Mouse (Mus musculus) midbrain, embryonic 11.5 days (tissue): ENCODE measurements around the gene Erbb2. TPM values are rescaled to one million over a fixed set of nuclear protein-coding genes. Genes with fewer than 3 reads are reported as not detected.
A peak's percentile ranks its signal among the peaks of the same experiment; 100 is the strongest.

Source experiments
- ATAC-seq: fragments of 200-750 bp; cut with Nextera tagmentation; 2 replicates; pipeline ENCODE4 v1.8.0; 2017; ENCODE audit warnings: moderate TSS enrichment, moderate library complexity; ENCODE audit not compliant: low FRiP score
- DNase-seq: peaks from one replicate; pipeline ENCODE4 v3.0.0; 2015; ENCODE audit warnings: low spot score; ENCODE audit errors: missing footprints
- H3K27ac ChIP-seq: fragments of 300-500 bp; sonication (generic); 2 replicates; pipeline ENCODE4 v1.5.1; 2014; ENCODE audit warnings: low read depth, low read length
- H3K27me3 ChIP-seq: fragments of 300-500 bp; sonication (generic); 2 replicates; pipeline ENCODE4 v1.6.1; 2014; ENCODE audit warnings: mild to moderate bottlenecking, low read length, moderate library complexity, mixed read lengths; ENCODE audit not compliant: control insufficient read depth, insufficient read depth
- H3K36me3 ChIP-seq: fragments of 300-500 bp; sonication (generic); 2 replicates; pipeline ENCODE4 v1.6.1; 2014; ENCODE audit warnings: mild to moderate bottlenecking, low read length, moderate library complexity, mixed read lengths; ENCODE audit not compliant: control insufficient read depth, insufficient read depth
- H3K4me1 ChIP-seq: fragments of 300-500 bp; sonication (generic); 2 replicates; pipeline ENCODE4 v1.6.1; 2014; ENCODE audit warnings: low read length; ENCODE audit not compliant: control insufficient read depth, insufficient read depth
- H3K4me2 ChIP-seq: fragments of 300-500 bp; sonication (generic); 2 replicates; pipeline ENCODE4 v1.6.1; 2014; ENCODE audit warnings: mild to moderate bottlenecking, moderate library complexity
- H3K4me3 ChIP-seq: fragments of 300-500 bp; sonication (generic); 2 replicates; pipeline ENCODE4 v1.5.1; 2014; ENCODE audit warnings: low read depth, low read length
- H3K9ac ChIP-seq: fragments of 300-500 bp; sonication (generic); 2 replicates; pipeline ENCODE4 v1.6.1; 2014; ENCODE audit warnings: low read length
- H3K9me3 ChIP-seq: fragments of 300-500 bp; sonication (generic); 2 replicates; pipeline ENCODE4 v1.6.1; 2016; ENCODE audit warnings: low read length; ENCODE audit not compliant: control insufficient read depth
- WGBS: fragments of 180-500 bp; shearing (Covaris S2); extraction: QIAGEN DNeasy Blood & Tissue Kit; methylation state at CpG from one replicate; pipeline ENCODE4 v1.1.7; 2014; 5-methylcytosine and 5-hydroxymethylcytosine counted together
- polyA plus RNA-seq: library from polyadenylated mRNA; unstranded; fragments of >200 nt; fragmentation: Nextera tagmentation; extraction: Ambion mirVana; gene quantifications from 2 replicates; pipeline ENCODE4 v1.2.1, GENCODE M21; 2014

Gene Erbb2
- polyA plus RNA-seq, 1 experiment from 2014 or later: 14.8 TPM

DNA sequence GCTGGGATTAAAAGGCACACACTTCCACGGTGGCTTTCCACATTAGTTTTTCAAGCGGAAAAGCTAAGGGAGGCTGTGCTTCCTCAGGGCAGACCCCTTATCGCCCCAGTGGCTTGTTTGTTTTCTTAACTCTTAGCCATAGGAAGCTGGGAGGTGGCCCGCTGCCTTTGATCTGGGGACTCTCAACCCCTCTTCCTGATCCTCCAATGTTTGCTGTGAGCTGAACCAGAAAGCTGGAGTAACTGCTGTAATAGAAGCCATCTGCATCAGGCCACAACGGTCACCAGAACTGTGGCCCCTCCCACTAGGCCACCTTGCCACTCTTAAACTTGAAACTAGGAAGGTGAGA is 33.9 kb downstream of the Erbb2 start, which contains the start of gene Grb7:
Gene Grb7, plus strand, starts transcription at position 182 of the 349 bp plus-strand sequence.
- WGBS: 5% methylated on average over 5 of the region's 5 CpGs
- no peaks in the 10 kb centered on the region for H3K9me3 ChIP-seq
- DNase-seq (no peak), ATAC-seq (no peak)
- H3K9ac ChIP-seq: no peak within 1 kb of the TSS
- H3K4me2 ChIP-seq: no peak within 1 kb of the TSS
- H3K4me3 ChIP-seq: no peak within 1 kb of the TSS
- H3K36me3 ChIP-seq: no peaks in the 10 kb centered on the region
- no peak within 1 kb of the TSS for H3K27ac ChIP-seq
- 0 out of 2 replicates have a peak, but pooled peaks cover 2% of the 10 kb centered on the region for H3K4me1 ChIP-seq
- H3K27me3 ChIP-seq: peaks cover 12% of the 10 kb centered on the region

DNA sequence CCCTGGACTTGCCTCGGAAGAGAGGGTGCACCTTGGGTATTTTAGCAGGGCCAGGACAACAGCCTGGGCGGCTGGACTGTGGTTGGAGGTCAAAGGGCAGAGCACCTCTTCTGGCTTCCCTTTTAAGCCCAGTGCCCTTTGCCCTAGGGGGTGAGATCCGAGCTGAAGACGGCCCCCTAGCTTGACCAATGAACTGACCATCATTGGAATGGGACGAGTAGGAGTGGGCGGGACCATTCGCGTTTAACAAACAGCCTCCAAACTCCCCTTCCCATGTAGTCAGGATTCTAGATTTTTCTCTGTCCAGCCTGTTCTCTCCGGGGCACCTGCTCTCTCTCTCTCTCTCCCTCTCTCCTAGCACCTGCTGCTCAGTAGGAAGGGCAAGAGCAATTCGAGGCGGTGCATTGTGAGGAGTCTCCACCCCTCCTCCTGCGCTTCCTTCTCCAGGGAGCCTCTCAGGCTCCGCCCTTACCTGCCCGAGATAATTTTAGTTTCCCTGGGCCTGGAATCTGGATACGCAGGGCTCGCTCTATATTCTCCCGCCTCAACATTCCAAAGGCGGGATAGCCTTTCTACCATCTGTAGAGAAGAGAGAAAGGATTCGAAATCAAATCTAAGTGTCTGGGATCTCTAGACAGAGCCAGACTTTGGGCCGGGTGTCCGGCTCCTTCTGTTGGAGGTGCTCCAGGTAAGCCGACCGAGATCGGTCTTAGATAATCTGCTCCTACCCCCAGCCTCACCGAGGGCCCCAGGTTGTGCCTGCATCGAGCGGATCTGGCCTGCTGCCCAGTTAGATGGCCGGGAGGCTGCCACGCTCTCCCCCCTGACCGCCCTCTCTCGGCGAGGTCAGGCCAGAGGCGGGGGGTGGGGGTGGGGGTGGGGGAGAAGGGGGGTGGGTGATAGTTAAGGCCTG is 34.5 kb downstream of the Erbb2 start:
- Histone ChIP-seq H3K4me2 (no peak overlapping the region), H3K4me3 (no peak overlapping the region), H3K9ac (no peak overlapping the region), H3K36me3 (no peaks in the 10 kb centered on the region), H3K9me3 (no peaks in the 10 kb centered on the region), H3K4me1 (0 out of 2 replicates have a peak, but pooled peaks cover 2% of the 10 kb centered on the region), H3K27ac (no peak overlapping the region), H3K27me3 (peaks cover 12% of the 10 kb centered on the region)
- 2% methylated on average over 32 of the region's 33 CpGs for WGBS
- ATAC-seq (no peak), DNase-seq (no peak)

DNA sequence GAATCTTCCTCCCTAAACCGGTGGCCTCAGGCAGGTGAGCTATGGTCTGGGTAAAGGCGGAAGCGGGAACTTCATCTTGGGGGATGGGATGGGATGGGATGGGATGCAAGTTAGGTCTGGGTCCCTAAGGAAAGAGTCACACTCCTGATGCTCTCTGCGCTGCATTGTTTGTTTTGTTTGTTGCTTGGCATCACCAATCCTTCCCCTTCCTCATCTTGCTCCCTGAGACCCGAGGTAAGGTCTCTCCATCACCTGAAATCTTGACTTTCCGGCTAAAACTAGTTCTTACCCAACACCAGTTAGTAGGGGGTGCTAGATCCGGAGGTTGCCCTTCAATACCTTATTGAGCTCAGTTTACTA is 35.2 kb downstream of the Erbb2 start:
- no peaks in the 10 kb centered on the region for H3K9me3 ChIP-seq
- DNase-seq: peak; percentile 83
- no peak overlapping the region for H3K27ac ChIP-seq
- H3K4me2 ChIP-seq: no peak overlapping the region
- H3K4me1 ChIP-seq: 0 out of 2 replicates have a peak, but pooled peaks cover 2% of the 10 kb centered on the region
- no peaks in the 10 kb centered on the region for H3K36me3 ChIP-seq
- no peak overlapping the region for H3K4me3 ChIP-seq
- 11% methylated on average over 7 of the region's 7 CpGs for WGBS
- peaks cover 12% of the 10 kb centered on the region for H3K27me3 ChIP-seq
- H3K9ac ChIP-seq: no peak overlapping the region
- ATAC-seq: no peak

DNA sequence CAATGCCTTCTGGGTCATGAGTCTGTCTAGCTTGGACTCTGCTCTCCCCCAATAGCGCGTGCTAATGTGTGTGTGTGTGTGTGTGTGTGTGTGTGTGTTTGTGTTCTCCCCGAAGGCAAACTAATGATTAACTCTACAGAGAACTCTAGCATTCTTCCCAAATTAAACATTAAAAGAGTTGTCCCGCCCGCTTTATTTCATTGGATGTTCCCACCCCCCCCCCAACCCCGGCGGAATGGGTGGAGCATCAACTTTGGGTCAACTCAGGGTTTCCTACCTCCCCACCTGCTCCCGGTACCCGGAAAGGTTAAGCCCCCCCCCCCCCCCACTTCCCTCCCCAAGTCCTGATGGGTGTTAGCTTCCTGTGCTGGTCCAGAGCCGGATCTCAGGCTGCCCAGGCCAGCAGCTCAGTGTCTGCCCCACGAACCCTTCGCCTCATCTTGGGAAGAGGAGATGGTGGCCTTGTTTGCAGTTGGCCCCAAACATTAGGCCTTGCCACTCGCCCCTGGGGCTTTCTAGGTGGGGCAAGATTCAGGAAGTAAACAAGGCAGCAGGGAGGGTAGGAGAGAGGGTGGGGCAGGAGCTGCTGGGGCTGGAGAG is 36.0 kb downstream of the Erbb2 start:
- Histone ChIP-seq H3K27me3 (peaks cover 12% of the 10 kb centered on the region), H3K4me3 (no peak overlapping the region), H3K4me1 (0 out of 2 replicates have a peak, but pooled peaks cover 2% of the 10 kb centered on the region), H3K27ac (no peak overlapping the region), H3K36me3 (no peaks in the 10 kb centered on the region), H3K9ac (no peak overlapping the region), H3K4me2 (no peak overlapping the region), H3K9me3 (no peaks in the 10 kb centered on the region)
- ATAC-seq (no peak), DNase-seq (no peak)
- 41% methylated on average over 13 of the region's 13 CpGs for WGBS

DNA sequence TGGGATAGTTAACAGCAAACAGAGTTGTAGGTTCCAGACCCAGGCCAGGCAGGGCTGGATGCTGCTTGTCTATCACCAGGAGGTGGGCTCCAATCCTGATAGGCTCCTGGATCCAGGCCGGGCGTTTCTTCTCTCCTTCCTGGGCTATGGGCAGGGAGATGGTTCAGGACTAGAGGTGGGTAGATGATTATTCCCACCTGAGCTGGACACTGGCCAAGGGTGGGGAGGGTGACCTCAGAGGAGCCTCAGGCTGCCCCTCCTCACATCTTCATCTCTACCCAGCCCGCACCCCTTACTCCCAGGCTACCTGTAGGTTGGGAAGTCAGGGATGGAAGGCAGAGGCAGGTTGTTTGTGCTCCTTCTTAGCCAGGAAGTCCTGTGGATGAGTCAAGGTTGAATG is 37.1 kb downstream of the Erbb2 start:
- WGBS: 79% methylated on average over 3 of the region's 3 CpGs
- Histone ChIP-seq H3K27ac (no peak overlapping the region), H3K27me3 (peaks cover 12% of the 10 kb centered on the region)

DNA sequence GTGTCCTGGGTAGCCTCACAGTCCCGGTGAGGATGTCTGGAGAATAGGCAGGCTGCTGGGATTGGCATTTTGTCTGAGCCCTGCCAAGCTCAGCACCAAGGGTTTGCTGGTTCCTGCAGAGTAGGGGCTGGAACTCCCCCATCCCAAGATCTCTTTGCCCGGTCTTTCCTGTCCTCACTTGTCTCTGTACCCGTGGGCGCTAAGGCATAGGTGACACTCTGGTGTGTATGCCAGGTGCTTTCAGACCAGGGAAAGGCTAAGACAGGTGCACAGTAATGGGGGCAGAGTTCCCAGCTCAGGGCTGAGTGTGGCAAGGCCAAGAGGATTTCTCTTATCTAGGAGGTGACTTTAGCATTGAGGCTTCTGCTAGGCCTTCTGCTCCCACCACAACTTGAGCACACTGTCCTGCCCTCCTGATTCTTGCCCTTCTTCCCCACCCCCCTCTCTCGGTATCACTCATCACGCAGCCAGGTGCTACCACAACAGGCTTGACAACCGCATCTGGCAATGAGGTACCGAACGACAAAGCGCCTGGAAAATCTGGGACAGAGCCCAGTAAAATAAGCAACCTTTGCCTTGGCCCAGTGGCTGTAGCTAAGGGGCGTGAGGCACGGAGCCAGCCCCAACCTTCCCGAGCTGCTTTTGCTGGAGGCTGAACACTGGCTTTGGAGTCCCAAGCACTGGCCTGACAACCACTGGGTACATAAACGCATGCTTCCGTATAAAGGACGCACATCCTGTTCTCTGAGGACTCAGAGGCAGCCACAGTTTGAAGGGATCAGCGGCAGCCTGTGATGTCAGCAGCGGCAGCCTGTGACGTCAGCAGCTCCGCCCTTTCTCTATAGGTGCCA is 37.9 kb downstream of the Erbb2 start:
- ATAC-seq (no peak), DNase-seq (no peak)
- Histone ChIP-seq H3K4me2 (no peak overlapping the region), H3K4me3 (no peak overlapping the region), H3K4me1 (0 out of 2 replicates have a peak, but pooled peaks cover 2% of the 10 kb centered on the region), H3K27ac (no peak overlapping the region), H3K27me3 (peaks cover 12% of the 10 kb centered on the region), H3K36me3 (no peaks in the 10 kb centered on the region), H3K9ac (no peak overlapping the region), H3K9me3 (no peaks in the 10 kb centered on the region)
- 91% methylated on average over 20 of the region's 20 CpGs for WGBS

More for the DNA sequence above, 37.1 kb downstream of the Erbb2 start:
- ATAC-seq (no peak), DNase-seq (no peak)
- H3K9ac ChIP-seq: no peak overlapping the region
- H3K9me3 ChIP-seq: no peaks in the 10 kb centered on the region
- no peaks in the 10 kb centered on the region for H3K36me3 ChIP-seq
- H3K4me3 ChIP-seq: no peak overlapping the region
- H3K4me2 ChIP-seq: no peak overlapping the region
- H3K4me1 ChIP-seq: 0 out of 2 replicates have a peak, but pooled peaks cover 2% of the 10 kb centered on the region

DNA sequence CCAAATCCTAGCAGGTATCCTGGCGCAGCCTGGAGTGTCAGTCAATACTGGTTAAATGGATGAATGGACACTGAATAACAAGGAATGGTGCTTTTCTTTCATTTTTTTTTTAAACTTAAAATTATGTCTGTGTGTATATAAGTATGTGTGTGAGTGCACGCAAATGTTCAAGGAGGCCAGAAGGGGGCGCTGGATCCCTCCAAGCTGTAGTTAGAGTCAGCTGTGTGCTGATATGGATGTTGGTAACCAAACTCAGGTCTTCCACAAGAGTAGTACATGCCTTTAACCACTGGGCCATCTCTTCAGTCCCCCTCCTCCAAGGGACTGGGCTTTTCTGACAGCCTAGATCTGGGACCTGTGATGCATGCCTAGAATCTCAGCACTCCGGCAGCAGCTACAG is 43.2 kb downstream of the Erbb2 start:
- no peak overlapping the region for H3K4me3 ChIP-seq
- no peak overlapping the region for H3K27ac ChIP-seq
- H3K4me2 ChIP-seq: no peak overlapping the region
- H3K36me3 ChIP-seq: no peaks in the 10 kb centered on the region
- no peak for DNase-seq
- 0 out of 2 replicates have a peak, but pooled peaks cover 2% of the 10 kb centered on the region for H3K4me1 ChIP-seq
- ATAC-seq: no peak
- peaks cover 25% of the 10 kb centered on the region for H3K27me3 ChIP-seq
- H3K9ac ChIP-seq: no peak overlapping the region
- H3K9me3 ChIP-seq: no peaks in the 10 kb centered on the region
- 89% methylated on average over 4 of the region's 4 CpGs for WGBS

DNA sequence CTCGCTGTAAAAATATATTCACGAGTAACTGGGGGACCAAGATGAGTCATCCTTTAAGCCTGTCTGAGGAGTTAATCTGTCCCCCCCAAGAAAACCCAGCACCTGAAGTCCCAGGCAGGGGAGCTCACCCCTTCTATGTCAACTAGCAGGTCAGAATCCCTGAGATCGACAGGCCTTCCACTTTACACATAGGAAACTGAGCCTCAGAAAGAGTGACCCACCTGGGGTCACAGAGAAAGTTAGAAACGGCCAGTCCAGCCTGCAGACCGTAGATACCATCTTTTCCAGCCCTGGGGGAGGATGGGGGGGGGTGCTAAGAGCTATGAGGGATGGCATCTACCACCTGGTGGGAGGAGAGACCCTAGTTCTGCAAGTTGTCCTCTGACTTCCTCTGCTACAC is 44.3 kb downstream of the Erbb2 start:
- ATAC-seq (no peak), DNase-seq (no peak)
- Histone ChIP-seq H3K27ac (no peak overlapping the region), H3K36me3 (no peaks in the 10 kb centered on the region), H3K4me1 (0 out of 2 replicates have a peak, but pooled peaks cover 2% of the 10 kb centered on the region), H3K4me2 (no peak overlapping the region), H3K27me3 (peaks cover 25% of the 10 kb centered on the region), H3K9me3 (no peaks in the 10 kb centered on the region), H3K4me3 (no peak overlapping the region), H3K9ac (no peak overlapping the region)
- 86% methylated on average over 5 of the region's 5 CpGs for WGBS
